Mouse (Mus musculus) CH12.LX (cell line): ENCODE results near the gene Vps37d. TPM values are rescaled to one million over a fixed set of nuclear protein-coding genes. Genes with fewer than 3 reads are reported as not detected.

Experiments used
- DNase-seq: peaks from one replicate; pipeline ENCODE4 v3.0.0-alpha.2; 2013; ENCODE audit errors: extremely low read depth
- H3K27ac ChIP-seq: 2 replicates; pipeline ENCODE4 v1.5.1; 2012; ENCODE audit warnings: low read depth, mild to moderate bottlenecking, control low read depth, moderate library complexity; ENCODE audit not compliant: insufficient read depth
- H3K27me3 ChIP-seq: replicated peaks from 2 replicates; pipeline ENCODE3; 2012; ENCODE audit warnings: inconsistent platforms
- H3K36me3 ChIP-seq, 2 experiments: replicated peaks in 1 of 2; 2 replicates each; pipeline versions ENCODE3 to v1.6.1; 2012; ENCODE audit warnings: inconsistent platforms in 1 of 2, low read length in 1 of 2, mild to moderate bottlenecking in 1 of 2, mixed read lengths in 1 of 2, moderate library complexity in 1 of 2; ENCODE audit not compliant: control insufficient read depth in 1 of 2, insufficient read depth in 1 of 2
- H3K4me1 ChIP-seq, 2 experiments: 2 replicates each; pipeline ENCODE4 v1.6.1; 2012; ENCODE audit warnings: inconsistent platforms in 1 of 2, moderate library complexity in 1 of 2; ENCODE audit not compliant: insufficient read depth in 2 of 2, control insufficient read depth in 1 of 2
- H3K4me2 ChIP-seq: 2 replicates; pipeline ENCODE4 v1.6.1; 2012; ENCODE audit warnings: low read depth, mild to moderate bottlenecking, control low read depth; ENCODE audit not compliant: poor library complexity, insufficient read depth, severe bottlenecking
- H3K4me3 ChIP-seq, 3 experiments: fragments of 150-350 bp in 1 of 3; sonication (generic) in 1 of 3; replicated peaks in 1 of 3; 2 replicates each; pipeline versions ENCODE3 to v1.5.1; 2011 to 2012; ENCODE audit warnings: low read depth in 2 of 3, low read length in 2 of 3, mild to moderate bottlenecking in 2 of 3, moderate library complexity in 2 of 3, control low read depth in 1 of 3, improper control_type of control experiment in 1 of 3, inconsistent platforms in 1 of 3, mixed read lengths in 1 of 3; ENCODE audit not compliant: poor library complexity in 1 of 3
- H3K79me2 ChIP-seq: replicated peaks from 2 replicates; pipeline ENCODE4 v1.6.1; 2012; ENCODE audit warnings: mild to moderate bottlenecking, moderate library complexity; ENCODE audit not compliant: control insufficient read depth, poor library complexity, insufficient read depth, severe bottlenecking; ENCODE audit errors: extremely low read depth
- H3K9ac ChIP-seq: 2 replicates; pipeline ENCODE4 v1.6.1; 2012; ENCODE audit warnings: low read depth, mild to moderate bottlenecking, control low read depth, moderate library complexity; ENCODE audit not compliant: insufficient read depth
- H3K9me3 ChIP-seq: replicated peaks from 2 replicates; pipeline ENCODE3; 2012; ENCODE audit warnings: low read length, inconsistent platforms, mixed read lengths
- CHD1 ChIP-seq: IDR thresholded peaks from 2 replicates; pipeline ENCODE4 v1.6.1; 2012; ENCODE audit warnings: low read depth, low read length, improper control_type of control experiment, inconsistent platforms
- CHD2 ChIP-seq: IDR thresholded peaks from 2 replicates; pipeline ENCODE4 v1.6.1; 2011; ENCODE audit warnings: low read length, improper control_type of control experiment
- ELF1 ChIP-seq: IDR thresholded peaks from 2 replicates; pipeline ENCODE4 v1.6.1; 2014; ENCODE audit warnings: low read depth, mild to moderate bottlenecking, inconsistent platforms, low read length, improper control_type of control experiment
- EP300 ChIP-seq: IDR thresholded peaks from 2 replicates; pipeline ENCODE4 v1.6.1; 2011; ENCODE audit warnings: low read length, improper control_type of control experiment
- HCFC1 ChIP-seq: IDR thresholded peaks from 2 replicates; pipeline ENCODE4 v1.6.1; 2012; ENCODE audit warnings: low read depth, mild to moderate bottlenecking, inconsistent platforms, low read length, improper control_type of control experiment
- IRF4 ChIP-seq: IDR thresholded peaks from 2 replicates; pipeline ENCODE4 v1.6.1; 2014; ENCODE audit warnings: low read depth, mild to moderate bottlenecking, inconsistent platforms, low read length, improper control_type of control experiment
- JUN ChIP-seq: IDR thresholded peaks from 2 replicates; pipeline ENCODE4 v1.6.1; 2011; ENCODE audit warnings: low read depth, mild to moderate bottlenecking, low read length, improper control_type of control experiment, moderate library complexity; ENCODE audit not compliant: insufficient read depth
- JUND ChIP-seq: conservative IDR thresholded peaks from 2 replicates; pipeline ENCODE4 v1.6.1; 2011; ENCODE audit warnings: low read depth, low read length, improper control_type of control experiment
- MAFK ChIP-seq: IDR thresholded peaks from 2 replicates; pipeline ENCODE4 v1.6.1; 2011; ENCODE audit warnings: low read length, improper control_type of control experiment; ENCODE audit not compliant: insufficient replicate concordance
- MAX ChIP-seq: IDR thresholded peaks from 2 replicates; pipeline ENCODE4 v1.6.1; 2011; ENCODE audit warnings: low read length, improper control_type of control experiment
- MAZ ChIP-seq: IDR thresholded peaks from 2 replicates; pipeline ENCODE4 v1.6.1; 2012; ENCODE audit warnings: low read depth, mild to moderate bottlenecking, inconsistent platforms, low read length, improper control_type of control experiment, moderate library complexity
- MXI1 ChIP-seq: IDR thresholded peaks from 2 replicates; pipeline ENCODE4 v1.6.1; 2011; ENCODE audit warnings: mild to moderate bottlenecking, low read depth, low read length, improper control_type of control experiment
- NRF1 ChIP-seq: IDR thresholded peaks from 2 replicates; pipeline ENCODE4 v1.6.1; 2014; ENCODE audit warnings: low read depth, mild to moderate bottlenecking, inconsistent platforms, low read length, improper control_type of control experiment, moderate library complexity
- PAX5 ChIP-seq: IDR thresholded peaks from 2 replicates; pipeline ENCODE4 v1.6.1; 2012; ENCODE audit warnings: low read length, inconsistent platforms, mixed read lengths
- POLR2A ChIP-seq: IDR thresholded peaks from 2 replicates; pipeline ENCODE4 v1.6.1; 2011; ENCODE audit warnings: low read depth, mild to moderate bottlenecking, improper control_type of control experiment, low read length
- SIN3A ChIP-seq: IDR thresholded peaks from 2 replicates; pipeline ENCODE4 v1.6.1; 2012; ENCODE audit warnings: low read length, improper control_type of control experiment, inconsistent platforms
- SMC3 ChIP-seq: IDR thresholded peaks from 2 replicates; pipeline ENCODE4 v1.6.1; 2011; ENCODE audit warnings: low read depth, low read length, improper control_type of control experiment
- TCF12 ChIP-seq: IDR thresholded peaks from 2 replicates; pipeline ENCODE4 v1.6.1; 2014; ENCODE audit warnings: low read depth, mild to moderate bottlenecking, inconsistent platforms, low read length, improper control_type of control experiment
- UBTF ChIP-seq: IDR thresholded peaks from 2 replicates; pipeline ENCODE4 v1.6.1; 2012; ENCODE audit warnings: low read depth, mild to moderate bottlenecking, inconsistent platforms, low read length, improper control_type of control experiment, moderate library complexity
- ZKSCAN1 ChIP-seq: IDR thresholded peaks from 2 replicates; pipeline ENCODE4 v1.6.1; 2012; ENCODE audit warnings: low read depth, inconsistent platforms, low read length, improper control_type of control experiment, borderline replicate concordance
- ZNF384 ChIP-seq: IDR thresholded peaks from 2 replicates; pipeline ENCODE4 v1.6.1; 2012; ENCODE audit warnings: low read depth, low read length, improper control_type of control experiment, inconsistent platforms
- dilution Hi-C: fragments of 300-500 bp; cut with MboI; formaldehyde crosslinking; loops from 2 replicates; pipeline ENCODE4 v1.14.3; 2020; ENCODE audit warnings: low sequenced_read_pairs; ENCODE audit not compliant: extremely low pct_unique_long_range_greater_than_20kb, extremely low pct_ligation_motif_present
- in situ Hi-C: fragments of 300-500 bp; cut with MboI; formaldehyde crosslinking; loops from 3 replicates; pipeline ENCODE4 v1.14.3; 2019; ENCODE audit warnings: low sequenced_read_pairs, low pct_ligation_motif_present, low pct_unique_long_range_greater_than_20kb, mixed read lengths
- polyA plus RNA-seq: library from polyadenylated mRNA; unstranded; fragments of >175 nt; gene quantifications from 2 replicates; pipeline ENCODE4 v1.2.1, GENCODE M21; 2012; ENCODE audit warnings: low read depth; ENCODE audit not compliant: insufficient read length
- total RNA-seq, 2 experiments: library from RNA; depleted of rRNA; stranded (reverse); fragments of 300-350 nt in 1 of 2; fragments of >200 nt in 1 of 2; gene quantifications; 2 replicates each; pipeline ENCODE4 v1.2.3; 2012 to 2014

Gene Vps37d
- total and polyA plus RNA-seq, 3 experiments, result 0.40 to 0.64 (median 0.56) TPM

- H3K36me3 ChIP-seq, result peaks cover 0 to 6% of the 10 kb centered on the region in 2 experiments
- no peaks in the 10 kb centered on the region for H3K79me2 ChIP-seq
- no peak for TF ChIP-seq ZNF384
- TF ChIP-seq SIN3A, result no peak
- TF ChIP-seq UBTF, result no peak
- no peak for TF ChIP-seq ELF1
- TF ChIP-seq, all 38 proteins: peak for 0
- Histone ChIP-seq H3K4me2 (no peak overlapping the region), H3K9ac (no peak overlapping the region), H3K4me3 (no peak overlapping the region), H3K4me1 (peaks cover 3 to 8% of the 10 kb centered on the region in 2 experiments; a peak in 3 of 4 replicates), H3K27ac (no peak overlapping the region), H3K27me3 (peaks cover 36% of the 10 kb centered on the region), H3K9me3 (no peaks in the 10 kb centered on the region)
- in situ Hi-C loops (loop anchor here (5.0 kb wide), 1 partner anchor 50 kb away; the partner anchor contains the start of gene Stx1a), dilution Hi-C loops (no loop called here)
- no peak for DNase-seq
These were observed 5.3 kb downstream of the Vps37d start for GRCm38 (mm10) chr5:135072720-135073119.

GRCm38 (mm10) chr5:135072061-135072460, 6.0 kb downstream of the Vps37d start:
- H3K4me1 ChIP-seq, result peaks cover 2% of the 10 kb centered on the region in 2 experiments; a peak in 3 of 4 replicates
- TF ChIP-seq ZKSCAN1 (no peak), CHD2 (no peak), TCF12 (no peak), NRF1 (no peak), UBTF (no peak), CHD1 (no peak), JUN (no peak), POLR2A (no peak), MAX (no peak), MXI1 (no peak), IRF4 (no peak), SMC3 (no peak), HCFC1 (no peak), JUND (no peak), PAX5 (no peak), MAZ (no peak), MAFK (no peak), EP300 (no peak)
- in situ Hi-C loops (loop anchor here (5.0 kb wide), 1 partner anchor 50 kb away; the partner anchor contains the start of gene Stx1a), dilution Hi-C loops (no loop called here)
- H3K79me2 ChIP-seq, result no peaks in the 10 kb centered on the region
- H3K4me2 ChIP-seq, result no peak overlapping the region
- no peak overlapping the region for H3K9ac ChIP-seq
- DNase-seq, result no peak
- no peak overlapping the region for H3K27ac ChIP-seq
- no peaks in the 10 kb centered on the region for H3K9me3 ChIP-seq
- H3K36me3 ChIP-seq, result peaks cover 0 to 12% of the 10 kb centered on the region in 2 experiments
- peaks cover 34% of the 10 kb centered on the region for H3K27me3 ChIP-seq
- H3K4me3 ChIP-seq, result no peak overlapping the region
